Mouse (Mus musculus): ENCODE measurements around the gene Ppp1r35.

DNA sequence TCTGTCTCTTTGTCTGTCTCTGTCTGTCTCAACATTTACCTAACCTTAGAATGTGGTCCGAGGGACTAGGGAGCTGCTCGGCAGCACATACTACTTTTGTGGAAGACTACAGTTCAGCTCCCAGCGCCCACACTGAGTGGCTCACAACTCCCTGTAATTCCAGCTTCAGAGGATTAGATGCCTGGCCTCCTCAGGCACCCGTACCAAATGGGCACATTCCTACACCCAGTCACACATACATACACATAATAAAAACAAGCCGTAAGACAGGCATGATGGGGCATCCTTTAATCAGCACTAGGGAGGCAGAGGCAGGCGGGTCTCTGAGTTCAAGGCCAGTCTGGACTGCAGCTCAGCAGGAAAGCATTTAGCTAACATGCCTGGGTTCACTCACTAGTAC is 35.8 kb upstream of the Ppp1r35 start:
- no peak for TF ChIP-seq CTCF (IDR thresholded peaks at IDR 0.05; ENCODE audit: extremely low read depth, insufficient read length, insufficient replicate concordance, low read depth, low read length)
- no peak for TF ChIP-seq POLR2A (IDR thresholded peaks at IDR 0.05; ENCODE audit: low read depth, low read length)
